Mouse (Mus musculus): ENCODE data around the gene Gm3250.
"Not testable (repeated sequence)": the region's sequence is repeated elsewhere in the genome, so short reads cannot be mapped to it uniquely, and the experiment has no call there.

The Gm3250 gene

GRCm38 (mm10) chr10:77782442-77782841 is at the start of gene Gm3250:
Gene Gm3250 (minus strand): TSS chr10:77782542.
- not testable (repeated sequence) for DNase-seq (ENCODE audit: low spot score)

DNA sequence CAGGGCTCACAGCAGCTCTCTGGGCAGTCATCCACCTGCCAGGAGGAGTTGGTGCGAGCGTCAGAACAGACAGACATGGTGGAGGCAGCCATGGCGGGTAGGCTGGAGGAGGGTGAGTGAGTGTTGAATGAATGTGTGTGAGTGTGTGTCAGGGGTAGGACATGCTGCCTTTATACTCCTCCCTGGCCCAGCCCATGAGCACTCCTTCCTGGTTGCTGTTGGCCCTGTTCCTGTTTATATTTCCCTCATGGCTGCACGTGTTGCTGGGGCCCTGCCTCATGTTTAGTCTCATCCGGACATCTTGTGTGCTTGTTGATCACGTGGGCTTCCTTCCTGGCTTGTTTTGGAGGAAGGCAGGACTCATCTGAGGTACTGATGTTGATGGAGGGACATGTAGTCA is 44.6 kb upstream of the Gm3250 start, which contains the start of gene Krtap10-4:
Krtap10-4 (minus strand) TSS at position 145 of the 400 bp plus-strand sequence.
- no peak for DNase-seq (ENCODE audit: low spot score)

DNA sequence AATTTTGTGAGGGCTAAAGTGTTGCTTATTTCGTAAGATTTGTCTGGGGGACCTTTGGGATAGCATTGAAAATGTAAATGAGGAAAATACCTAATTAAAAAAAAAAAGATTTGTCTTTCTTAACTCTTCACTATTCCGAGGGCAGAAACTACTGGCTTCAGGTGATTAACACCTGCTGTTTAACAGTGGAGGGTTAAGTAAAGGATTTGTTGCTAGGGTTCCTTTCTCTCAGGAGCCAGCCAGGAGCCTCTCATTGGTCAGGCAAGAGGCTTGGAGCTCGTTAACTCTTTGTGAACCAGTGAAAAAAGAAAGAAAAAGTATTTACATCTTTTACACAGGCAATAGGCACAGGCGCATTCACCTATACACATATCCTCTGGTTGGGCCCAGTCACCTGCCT is 36.9 kb upstream of the Gm3250 start:
- no peak for DNase-seq (ENCODE audit: low spot score)

DNA sequence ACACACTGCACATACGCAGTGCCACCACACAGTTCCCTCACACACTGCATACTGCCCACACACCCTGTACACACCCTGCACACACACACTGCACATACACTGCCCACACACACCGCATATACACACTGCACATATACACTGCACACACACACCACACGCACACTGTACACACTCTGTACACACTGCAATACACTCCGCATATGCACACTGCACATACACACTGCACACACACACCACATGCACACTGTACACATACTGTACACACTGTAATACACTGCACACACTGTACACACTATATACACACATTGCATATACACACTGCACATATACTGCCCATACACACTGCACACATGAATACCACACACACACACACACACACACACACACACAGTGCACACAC is 36.2 kb upstream of the Gm3250 start:
- DNase-seq (ENCODE audit: low spot score), result no peak

- DNase-seq (ENCODE audit: low spot score), result no peak
Observed at GRCm38 (mm10) chr10:77815514-77815913, 33.2 kb upstream of the Gm3250 start.

DNA sequence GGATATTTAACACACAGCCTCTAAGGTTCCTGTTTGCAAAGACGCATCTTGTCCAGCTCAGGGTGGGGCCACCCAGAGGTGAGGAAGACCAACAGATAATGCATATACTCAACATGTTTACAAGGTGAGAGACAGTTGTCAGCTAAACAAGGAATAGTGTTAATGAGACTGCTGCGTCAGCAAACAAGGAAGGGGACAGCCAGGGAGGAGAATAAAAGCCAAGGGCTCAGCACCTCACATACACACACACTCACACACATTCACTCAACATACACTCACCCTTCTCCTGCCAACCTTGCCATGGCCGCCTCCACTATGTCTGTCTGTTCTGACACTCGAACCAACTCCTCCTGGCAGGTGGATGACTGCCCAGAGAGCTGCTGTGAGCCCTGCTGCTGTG is 32.0 kb upstream of the Gm3250 start, which contains the start of gene Gm2696:
Gm2696 (plus strand) TSS at position 301 of the 400 bp plus-strand sequence.
- DNase-seq (ENCODE audit: low spot score), result no peak

DNA sequence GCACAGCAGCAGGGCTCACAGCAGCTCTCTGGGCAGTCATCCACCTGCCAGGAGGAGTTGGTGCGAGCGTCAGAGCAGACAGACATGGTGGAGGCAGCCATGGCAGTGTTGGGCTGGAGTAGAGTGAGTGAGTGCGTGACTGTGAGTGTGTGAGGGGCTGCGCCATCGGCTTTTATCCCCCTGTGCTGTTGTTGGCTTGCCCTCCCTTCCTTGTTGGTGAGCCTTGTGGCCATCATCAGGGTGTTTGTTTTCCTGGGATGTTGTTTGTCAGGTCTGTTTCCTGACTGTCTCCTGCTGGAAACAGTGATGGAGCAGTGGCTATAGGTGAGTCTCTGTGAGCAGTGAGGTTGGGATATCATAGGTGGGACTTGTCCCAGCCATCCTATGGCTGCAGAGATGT is 29.4 kb upstream of the Gm3250 start, which contains the start of gene Gm9507:
Gm9507 (minus strand) TSS at position 101 of the 400 bp plus-strand sequence.
- no peak for DNase-seq (ENCODE audit: low spot score)

- peak; percentile 0 for DNase-seq (ENCODE audit: low spot score)
Observed at GRCm38 (mm10) chr10:77804095-77804494, 21.8 kb upstream of the Gm3250 start.

- peak; percentile 16 for DNase-seq (ENCODE audit: low spot score)
Observed at GRCm38 (mm10) chr10:77798921-77799508, 16.7 kb upstream of the Gm3250 start, which contains the start of gene Gm19668. Gene Gm19668 (minus strand): TSS chr10:77799133.

- peak; percentile 18 for DNase-seq (ENCODE audit: low spot score)
Observed at GRCm38 (mm10) chr10:77798164-77798920, 16.0 kb upstream of the Gm3250 start.

DNA sequence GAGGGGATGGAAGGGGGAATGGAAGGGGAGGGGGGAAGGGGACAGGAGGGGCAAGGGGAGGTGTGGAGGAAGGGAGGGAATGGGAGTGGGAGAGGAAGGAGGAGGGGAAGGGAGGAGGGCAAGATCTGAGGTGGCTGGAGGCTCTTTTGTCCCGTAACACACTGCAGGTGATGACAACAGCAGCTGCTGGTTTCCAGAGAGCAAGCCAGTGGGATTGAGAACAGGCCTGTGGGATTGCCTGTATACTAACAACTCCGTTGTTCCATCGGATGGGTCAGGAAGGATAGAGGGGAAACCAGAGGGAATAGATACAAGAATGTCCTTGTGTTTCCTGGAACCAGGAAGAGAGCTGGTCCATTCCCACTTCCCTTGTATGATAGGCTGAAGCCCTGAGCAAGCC is 15.3 kb upstream of the Gm3250 start:
- peak; percentile 11 for DNase-seq (ENCODE audit: low spot score)

DNA sequence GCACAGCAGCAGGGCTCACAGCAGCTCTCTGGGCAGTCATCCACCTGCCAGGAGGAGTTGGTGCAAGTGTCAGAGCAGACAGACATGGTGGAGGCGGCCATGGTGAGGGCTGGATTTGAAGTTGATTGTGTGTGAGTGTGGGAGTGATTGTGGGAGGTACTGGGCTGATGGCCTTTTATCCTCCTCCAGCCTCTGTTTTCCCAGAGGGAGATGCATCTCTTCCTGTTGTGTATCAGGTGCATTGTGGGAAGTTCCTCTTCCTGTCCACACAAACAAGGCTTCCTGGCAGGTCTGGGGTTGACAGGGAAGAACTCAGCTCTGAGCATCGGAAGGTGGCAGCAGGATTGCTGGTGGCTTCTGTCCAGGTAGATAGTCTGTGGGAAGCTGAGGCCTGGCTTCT is 12.6 kb upstream of the Gm3250 start, which contains the start of gene Gm9639:
Gm9639 (minus strand) TSS at position 101 of the 400 bp plus-strand sequence.
- DNase-seq (ENCODE audit: low spot score), result peak; percentile 1

DNA sequence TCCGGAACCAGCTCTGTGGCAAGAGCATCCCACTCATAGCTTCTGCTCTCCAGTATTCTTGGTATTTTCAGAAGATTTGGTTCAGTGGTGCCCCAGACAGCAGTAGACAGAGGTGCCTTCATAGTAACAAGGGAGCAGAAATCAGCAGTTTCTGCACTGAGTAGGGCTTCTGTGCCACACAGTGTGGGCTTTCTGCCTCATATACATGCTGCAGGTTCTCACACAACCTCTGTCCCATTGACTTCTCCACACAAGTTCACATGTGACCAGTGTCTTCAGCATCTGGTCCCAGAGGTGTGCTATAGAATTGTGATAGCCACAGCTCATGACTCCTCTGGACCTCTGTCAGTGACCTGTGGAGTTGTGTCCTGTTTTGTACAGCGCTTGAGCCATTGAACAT is 6.3 kb upstream of the Gm3250 start:
- DNase-seq (ENCODE audit: low spot score), result no peak

- not testable (repeated sequence) for DNase-seq (ENCODE audit: low spot score)
Observed at GRCm38 (mm10) chr10:77787876-77788275, 5.5 kb upstream of the Gm3250 start, which contains the start of gene Gm7137. Gene Gm7137 (minus strand): TSS chr10:77788200.

DNA sequence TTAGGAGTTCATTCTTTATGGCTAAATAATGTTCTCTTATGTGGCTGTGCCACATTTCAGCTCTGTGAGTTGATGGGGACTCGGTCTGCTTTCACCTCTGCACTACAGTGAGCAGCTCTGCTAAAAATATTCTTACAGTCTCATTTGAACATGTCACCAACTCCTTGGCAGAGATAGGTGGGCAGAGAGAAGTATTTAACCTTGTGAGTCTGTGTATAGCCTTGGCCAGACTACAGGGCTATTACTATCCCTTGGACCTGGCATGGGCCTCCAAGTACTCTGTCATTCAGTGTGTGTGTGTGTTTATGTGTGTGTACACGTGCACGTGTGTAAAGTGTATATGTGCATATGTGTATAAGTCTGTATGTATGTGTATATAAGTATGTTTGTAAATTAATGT is 1.1 kb upstream of the Gm3250 start:
- not testable (repeated sequence) for DNase-seq (ENCODE audit: low spot score)

DNA sequence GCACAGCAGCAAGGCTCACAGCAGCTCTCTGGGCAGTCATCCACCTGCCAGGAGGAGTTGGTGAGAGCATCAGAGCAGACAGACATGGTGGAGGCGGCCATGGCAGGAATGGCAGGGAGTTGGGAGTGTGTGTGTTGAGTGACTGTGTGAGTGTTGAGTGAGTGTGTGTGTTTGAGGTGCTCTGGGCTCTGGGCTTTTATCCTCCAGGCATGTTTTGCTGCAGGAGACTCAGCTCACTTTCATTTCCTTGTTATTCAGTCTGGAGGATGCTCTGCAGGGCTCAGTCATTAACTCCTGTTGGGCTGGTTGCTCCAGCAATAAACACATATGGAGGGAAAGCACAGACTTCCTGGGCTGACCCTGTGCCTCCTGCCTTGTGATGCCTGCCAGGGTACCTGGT is 5.5 kb downstream of the Gm3250 start, which contains the start of gene Gm7138:
Gm7138 (minus strand) TSS at position 101 of the 400 bp plus-strand sequence.
- DNase-seq (ENCODE audit: low spot score), result not testable (repeated sequence)

DNA sequence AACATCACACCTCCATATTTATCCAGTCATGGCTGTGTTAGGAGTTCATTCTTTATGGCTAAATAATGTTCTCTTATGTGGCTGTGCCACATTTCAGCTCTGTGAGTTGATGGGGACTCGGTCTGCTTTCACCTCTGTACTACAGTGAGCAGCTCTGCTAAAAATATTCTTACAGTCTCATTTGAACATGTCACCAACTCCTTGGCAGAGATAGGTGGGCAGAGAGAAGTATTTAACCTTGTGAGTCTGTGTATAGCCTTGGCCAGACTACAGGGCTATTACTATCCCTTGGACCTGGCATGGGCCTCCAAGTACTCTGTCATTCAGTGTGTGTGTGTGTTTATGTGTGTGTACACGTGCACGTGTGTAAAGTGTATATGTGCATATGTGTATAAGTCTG is 10.2 kb downstream of the Gm3250 start:
- DNase-seq (ENCODE audit: low spot score), result not testable (repeated sequence)

GRCm38 (mm10) chr10:77771225-77771624 is 11.1 kb downstream of the Gm3250 start, which contains the start of gene Gm3238:
Gene Gm3238 (minus strand): TSS chr10:77771325.
- DNase-seq (ENCODE audit: low spot score), result not testable (repeated sequence)

GRCm38 (mm10) chr10:77769727-77770126 is 12.6 kb downstream of the Gm3250 start:
- no peak for DNase-seq (ENCODE audit: low spot score)

DNA sequence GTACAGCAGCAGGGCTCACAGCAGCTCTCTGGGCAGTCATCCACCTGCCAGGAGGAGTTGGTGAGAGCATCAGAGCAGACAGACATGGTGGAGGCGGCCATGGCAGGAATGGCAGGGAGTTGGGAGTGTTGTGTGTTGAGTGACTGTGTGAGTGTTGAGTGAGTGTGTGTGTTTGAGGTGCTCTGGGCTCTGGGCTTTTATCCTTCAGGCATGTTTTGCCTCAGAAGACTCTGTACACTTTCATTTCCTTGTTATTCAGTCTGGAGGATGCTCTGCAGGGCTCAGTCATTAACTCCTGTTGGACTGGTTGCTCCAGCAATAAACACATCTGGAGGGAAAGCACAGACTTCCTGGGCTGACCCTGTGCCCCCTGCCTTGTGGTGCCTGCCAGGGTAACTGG is 22.8 kb downstream of the Gm3250 start, which contains the start of gene Gm3233:
Gm3233 (minus strand) TSS at position 101 of the 400 bp plus-strand sequence.
- DNase-seq (ENCODE audit: low spot score), result not testable (repeated sequence)

- DNase-seq (ENCODE audit: low spot score), result no peak
Observed at GRCm38 (mm10) chr10:77753448-77753847, 28.9 kb downstream of the Gm3250 start.

- not testable (repeated sequence) for DNase-seq (ENCODE audit: low spot score)
Observed at GRCm38 (mm10) chr10:77752312-77752711, 30.0 kb downstream of the Gm3250 start.

GRCm38 (mm10) chr10:77751254-77751653 is 31.1 kb downstream of the Gm3250 start, which contains the start of gene Gm9736:
Gene Gm9736 (minus strand): TSS chr10:77751354.
- not testable (repeated sequence) for DNase-seq (ENCODE audit: low spot score)

Measured in retina, embryonic 14.5 days (tissue).